Mouse (Mus musculus) heart, adult 2 months (tissue): ENCODE measurements at regions not wholly inside any gene's neighbourhood (a gene's known extent, or its start where the extent isn't known, plus 50 kb on each side); places are given as distances from the start of the nearest gene placed in this dataset.

ENCODE experiments used
- DNase-seq, 2 experiments: peaks; one replicate each; pipeline ENCODE4 v3.0.0; 2021
- H3K27ac ChIP-seq: fragments of 200-600 bp; 2 replicates; pipeline ENCODE4 v1.8.1; 2022
- H3K27me3 ChIP-seq: fragments of 200-500 bp; 2 replicates; pipeline ENCODE4 v1.6.1; 2012; ENCODE audit warnings: mild to moderate bottlenecking, low read length, inconsistent platforms, mixed read lengths; ENCODE audit not compliant: control insufficient read depth, insufficient read depth
- H3K36me3 ChIP-seq: fragments of 200-500 bp; 2 replicates; pipeline ENCODE4 v1.6.1; 2012; ENCODE audit warnings: low read length, inconsistent platforms; ENCODE audit not compliant: control insufficient read depth, insufficient read depth
- H3K4me1 ChIP-seq: fragments of 200-500 bp; 2 replicates; pipeline ENCODE4 v1.6.1; 2011; ENCODE audit warnings: low read length; ENCODE audit not compliant: control insufficient read depth, insufficient read depth
- H3K4me3 ChIP-seq: fragments of 200-600 bp; 2 replicates; pipeline ENCODE4 v1.8.1; 2022
- H3K79me2 ChIP-seq: fragments of 200-500 bp; replicated peaks from 2 replicates; pipeline ENCODE4 v1.6.1; 2012; ENCODE audit warnings: mild to moderate bottlenecking, inconsistent platforms, low read length, moderate library complexity, mixed read lengths; ENCODE audit not compliant: control insufficient read depth, insufficient read depth
- H3K9ac ChIP-seq: fragments of 200-500 bp; 2 replicates; pipeline ENCODE4 v1.6.1; 2012; ENCODE audit warnings: low read depth, mild to moderate bottlenecking, control low read depth, inconsistent platforms, low read length, mixed read lengths
- CTCF ChIP-seq: fragments of 200-600 bp; IDR thresholded peaks from 2 replicates; pipeline ENCODE4 v1.8.1; 2022; ENCODE audit warnings: antibody characterized with exemption, mild to moderate bottlenecking, moderate library complexity
- EP300 ChIP-seq: fragments of 200-500 bp; IDR thresholded peaks from 2 replicates; pipeline ENCODE4 v1.6.1; 2011; ENCODE audit warnings: low read depth, low read length, control low read depth; ENCODE audit not compliant: insufficient read depth
- POLR2A ChIP-seq: fragments of 200-500 bp; IDR thresholded peaks from 2 replicates; pipeline ENCODE4 v1.6.1; 2011; ENCODE audit warnings: mild to moderate bottlenecking, low read depth, low read length, control low read depth; ENCODE audit not compliant: insufficient read depth
- WGBS: fragments of 180-500 bp; shearing (Covaris S2); methylation state at CpG from one replicate; pipeline ENCODE4 v1.1.7; 2018; 5-methylcytosine and 5-hydroxymethylcytosine counted together
- intact Hi-C: fragments of 180-260 bp; cut with DNase I; formaldehyde crosslinking; loops from one replicate; pipeline ENCODE4 v1.15.1; 2025

GRCm38 (mm10) chr8:15496248-15496647, 450.4 kb upstream of the BB014433 start:
- no peak overlapping the region for H3K4me3 ChIP-seq
- intact Hi-C loops: no loop called here

DNA sequence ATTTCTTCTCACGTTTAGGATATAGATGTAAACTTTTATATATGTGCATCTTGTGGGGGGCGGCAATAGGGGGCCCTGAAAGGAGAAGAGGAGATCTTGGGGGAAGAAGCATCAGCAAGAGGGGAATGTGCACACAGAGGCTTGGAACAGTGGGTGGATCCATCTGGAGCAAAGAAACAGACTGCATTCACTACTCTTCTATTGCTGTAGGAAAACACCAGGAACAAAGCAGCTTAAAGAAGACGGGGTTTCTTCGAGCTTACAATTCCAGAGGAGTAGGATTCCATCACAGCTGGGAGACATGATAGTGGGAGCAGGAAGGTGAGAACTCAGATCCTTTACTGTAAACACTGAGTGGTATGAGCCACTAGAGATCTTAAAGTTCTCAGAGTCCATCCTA, 444.9 kb upstream of the BB014433 start:
- H3K4me3 ChIP-seq: no peak overlapping the region
- H3K27me3 ChIP-seq: no peaks in the 10 kb centered on the region
- H3K27ac ChIP-seq: no peak overlapping the region
- no peaks in the 10 kb centered on the region for H3K36me3 ChIP-seq
- no peaks in the 10 kb centered on the region for H3K4me1 ChIP-seq
- DNase-seq: no peak
- H3K9ac ChIP-seq: no peak overlapping the region
- WGBS: 70% methylated on average over 4 of the region's 4 CpGs
- no peaks in the 10 kb centered on the region for H3K79me2 ChIP-seq
- TF ChIP-seq EP300 (no peak), CTCF (no peak), POLR2A (no peak)
- intact Hi-C loops: no loop called here

More at GRCm38 (mm10) chr8:15496248-15496647, 450.4 kb upstream of the BB014433 start:
- H3K9ac ChIP-seq: no peak overlapping the region
- no peaks in the 10 kb centered on the region for H3K79me2 ChIP-seq
- DNase-seq: no peak
- 70% methylated on average over 11 of the region's 11 CpGs for WGBS
- H3K4me1 ChIP-seq: no peaks in the 10 kb centered on the region
- H3K36me3 ChIP-seq: no peaks in the 10 kb centered on the region
- no peak overlapping the region for H3K27ac ChIP-seq
- TF ChIP-seq CTCF: no peak
- no peak for TF ChIP-seq POLR2A
- no peak for TF ChIP-seq EP300
- no peaks in the 10 kb centered on the region for H3K27me3 ChIP-seq

DNA sequence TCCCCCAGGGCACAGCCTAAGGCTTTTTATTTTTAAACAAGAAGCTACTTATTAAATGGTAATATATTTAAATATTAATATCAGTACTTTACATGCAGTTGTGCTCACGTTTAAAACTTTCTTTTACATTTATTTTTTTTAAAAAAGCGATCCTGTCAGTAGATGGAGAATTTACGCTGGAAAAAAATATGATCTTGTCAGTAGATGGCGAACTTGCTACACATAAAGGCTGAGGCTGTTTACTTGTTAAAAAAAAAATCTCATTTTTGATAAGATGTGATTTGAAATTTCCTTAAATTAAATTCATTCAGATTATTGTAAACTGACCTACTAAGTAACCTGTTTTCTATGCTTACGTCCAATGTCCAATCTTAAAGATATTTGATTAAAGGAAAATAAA, 441.7 kb upstream of the BB014433 start:
- Histone ChIP-seq H3K9ac (no peak overlapping the region), H3K36me3 (no peaks in the 10 kb centered on the region), H3K79me2 (no peaks in the 10 kb centered on the region), H3K4me3 (no peak overlapping the region), H3K27me3 (no peaks in the 10 kb centered on the region), H3K27ac (no peak overlapping the region), H3K4me1 (no peaks in the 10 kb centered on the region)
- no peak for DNase-seq
- TF ChIP-seq CTCF: peak; percentile 21; the same call in 1 of the 2 replicates
- TF ChIP-seq EP300: no peak
- no peak for TF ChIP-seq POLR2A
- 49% methylated on average over 5 of the region's 5 CpGs for WGBS
- intact Hi-C loops: no loop called here

- no peak for TF ChIP-seq CTCF
- no peak for TF ChIP-seq EP300
- no peak for TF ChIP-seq POLR2A
- Histone ChIP-seq H3K36me3 (no peaks in the 10 kb centered on the region), H3K4me1 (no peaks in the 10 kb centered on the region), H3K4me3 (no peak overlapping the region), H3K9ac (no peak overlapping the region), H3K79me2 (no peaks in the 10 kb centered on the region), H3K27ac (no peak overlapping the region), H3K27me3 (no peaks in the 10 kb centered on the region)
- no peak for DNase-seq
- intact Hi-C loops: no loop called here
- 58% methylated on average over 4 of the region's 4 CpGs for WGBS
Observed at GRCm38 (mm10) chr8:15470561-15470960, 424.7 kb upstream of the BB014433 start.

DNA sequence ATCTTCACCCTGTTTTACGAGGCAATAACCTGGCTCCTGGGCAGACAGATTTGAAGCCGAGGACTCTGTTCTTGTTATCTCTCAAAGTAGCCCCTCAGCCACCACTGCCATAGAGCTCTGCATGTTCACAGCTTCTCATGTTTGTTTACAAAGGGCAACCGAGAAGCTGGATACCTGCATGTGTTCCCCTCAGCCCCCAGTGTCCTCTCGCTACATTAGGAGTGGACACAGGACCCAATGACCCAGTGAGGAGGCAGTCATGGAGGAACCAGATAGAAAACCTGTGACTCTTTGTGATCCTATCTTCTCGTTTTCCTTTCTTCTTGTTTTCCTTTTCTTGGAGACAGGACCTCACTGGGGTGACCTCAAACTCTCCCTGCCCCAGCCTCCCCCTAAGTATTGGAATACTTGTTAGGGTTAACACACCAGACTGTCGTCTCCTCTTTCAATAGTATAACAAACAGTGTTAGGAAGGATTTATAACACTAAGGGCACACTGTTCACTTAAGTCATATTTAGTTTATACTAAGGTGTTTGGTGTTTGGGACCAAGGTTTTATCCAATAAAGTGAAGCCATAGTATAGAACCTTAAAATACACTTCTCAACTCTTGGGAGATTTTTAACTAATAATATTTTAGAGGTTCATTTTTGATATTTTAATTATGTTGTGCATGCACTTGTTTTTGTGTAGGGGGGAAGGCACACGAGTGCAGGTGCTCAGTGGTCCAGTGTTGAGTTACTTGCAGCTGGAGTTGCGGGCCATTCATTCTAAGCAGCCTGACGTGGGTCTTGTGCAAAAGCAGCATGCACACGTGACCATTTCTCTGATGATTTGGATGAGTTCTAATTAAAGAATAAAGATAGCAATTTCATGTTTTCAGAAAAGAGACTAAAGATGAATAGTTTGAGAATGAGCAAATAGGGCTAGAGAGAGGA, 422.9 kb upstream of the BB014433 start:
- H3K4me1 ChIP-seq: no peaks in the 10 kb centered on the region

GRCm38 (mm10) chr8:15438546-15438945, 392.7 kb upstream of the BB014433 start:
- Histone ChIP-seq H3K27ac (no peak overlapping the region), H3K4me3 (no peak overlapping the region), H3K27me3 (no peaks in the 10 kb centered on the region), H3K4me1 (no peaks in the 10 kb centered on the region), H3K36me3 (no peaks in the 10 kb centered on the region), H3K9ac (no peak overlapping the region), H3K79me2 (no peaks in the 10 kb centered on the region)
- no peak for TF ChIP-seq CTCF
- TF ChIP-seq EP300: no peak
- TF ChIP-seq POLR2A: no peak
- intact Hi-C loops: no loop called here
- 44% methylated on average over 5 of the region's 5 CpGs for WGBS
- peak in 1 of 2 experiments; percentile 16 for DNase-seq

More for the DNA sequence above, 422.9 kb upstream of the BB014433 start:
- no peaks in the 10 kb centered on the region for H3K27me3 ChIP-seq
- no peak overlapping the region for H3K9ac ChIP-seq
- no peak overlapping the region for H3K4me3 ChIP-seq
- H3K79me2 ChIP-seq: no peaks in the 10 kb centered on the region
- intact Hi-C loops: no loop called here
- WGBS: 62% methylated on average over 10 of the region's 10 CpGs
- H3K27ac ChIP-seq: no peak overlapping the region
- DNase-seq: no peak
- TF ChIP-seq POLR2A: no peak
- no peak for TF ChIP-seq EP300
- no peak for TF ChIP-seq CTCF
- H3K36me3 ChIP-seq: no peaks in the 10 kb centered on the region
